Mouse (Mus musculus): ENCODE results near the gene Dpp6.

Gene Dpp6

GRCm38 (mm10) chr5:27659019-27659418 is 842.0 kb downstream of the Dpp6 start:
- no peak for DNase-seq (ENCODE audit: low read depth, low spot score)

DNA sequence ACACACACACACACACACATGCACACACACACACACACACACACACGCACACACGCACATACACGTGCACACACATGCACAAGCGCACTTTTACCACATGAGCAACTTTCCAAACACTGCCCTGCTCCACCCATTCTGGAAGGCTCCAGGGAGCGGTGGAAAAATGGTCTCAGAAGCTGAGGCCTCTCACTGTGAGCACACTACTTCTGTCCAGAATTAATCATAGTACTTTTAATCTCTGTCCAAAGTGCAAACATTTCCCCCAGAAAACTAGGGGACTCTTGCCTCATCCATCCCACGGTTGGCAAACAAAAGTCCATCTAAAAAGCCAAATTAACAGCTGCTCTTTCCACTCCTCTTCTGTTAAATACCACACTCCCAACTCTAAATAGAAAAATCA is 842.8 kb downstream of the Dpp6 start:
- no peak for DNase-seq (ENCODE audit: low read depth, low spot score)

DNA sequence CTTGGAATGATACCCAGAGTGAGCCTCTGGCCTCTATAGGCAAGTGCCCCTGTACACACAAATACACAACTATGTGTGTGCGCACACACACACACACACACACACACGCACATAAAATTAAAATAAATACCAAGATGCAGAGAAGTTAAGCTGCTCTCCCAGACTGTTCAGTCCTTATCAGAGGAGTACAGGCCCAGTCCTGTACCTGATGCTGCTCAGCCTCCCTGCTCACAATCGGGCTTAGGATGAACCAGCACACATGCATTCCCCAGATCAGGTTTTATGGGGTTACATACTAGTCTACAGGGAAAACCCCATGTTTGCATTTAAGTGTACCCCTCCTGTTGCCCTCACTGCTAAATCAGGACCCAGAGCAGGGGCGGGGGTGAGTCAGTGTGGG is 847.1 kb downstream of the Dpp6 start:
- no peak for DNase-seq (ENCODE audit: low read depth, low spot score)

GRCm38 (mm10) chr5:27671487-27671886 is 854.5 kb downstream of the Dpp6 start:
- DNase-seq (ENCODE audit: low read depth, low spot score): no peak

DNA sequence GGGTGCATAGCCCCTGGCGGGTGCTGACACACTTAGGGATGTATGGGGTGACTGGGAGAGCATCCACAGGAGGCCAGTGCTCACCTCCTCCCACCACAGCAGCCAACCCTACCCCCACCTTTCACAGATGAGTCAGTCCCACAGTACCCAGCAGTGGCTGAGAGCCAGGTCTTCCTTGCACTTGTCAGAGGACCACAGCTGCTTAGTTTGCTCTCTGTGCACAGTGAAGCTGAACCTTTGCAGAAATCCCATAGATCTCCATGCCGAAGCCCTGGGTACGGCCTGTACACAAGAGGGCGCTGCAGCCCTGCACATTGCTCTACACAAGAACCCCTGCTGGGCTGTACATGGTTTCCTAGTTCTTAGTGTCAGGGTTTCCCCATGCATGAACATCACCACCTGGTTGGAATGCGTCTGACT is 860.3 kb downstream of the Dpp6 start:
- DNase-seq (ENCODE audit: low read depth, low spot score): peak; percentile 45

GRCm38 (mm10) chr5:27679151-27679550 is 862.1 kb downstream of the Dpp6 start:
- DNase-seq (ENCODE audit: low read depth, low spot score): no peak

DNA sequence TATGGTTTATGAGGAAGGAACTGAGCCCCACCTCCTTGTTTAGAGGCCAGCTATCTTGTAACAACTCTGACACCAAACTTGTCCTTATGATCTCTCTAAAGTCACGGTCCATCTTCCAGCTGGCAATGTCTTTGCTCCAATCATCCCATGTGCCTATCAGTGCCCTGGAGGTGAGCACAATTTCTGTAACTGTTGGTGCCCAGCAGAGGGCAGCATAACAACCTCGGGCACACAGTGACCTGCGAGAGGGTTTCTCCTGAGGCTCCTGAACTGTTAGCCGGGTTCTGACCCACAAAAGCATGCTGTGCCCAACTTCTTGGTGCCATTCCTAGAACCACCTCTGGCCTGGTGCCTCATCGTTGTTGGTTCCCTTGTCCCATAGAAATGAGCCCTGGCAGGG is 863.5 kb downstream of the Dpp6 start:
- peak; percentile 46 for DNase-seq (ENCODE audit: low read depth, low spot score)

GRCm38 (mm10) chr5:27685162-27685561 is 868.2 kb downstream of the Dpp6 start:
- DNase-seq (ENCODE audit: low read depth, low spot score): no peak

- no peak for DNase-seq (ENCODE audit: low read depth, low spot score)
These were observed 868.9 kb downstream of the Dpp6 start for GRCm38 (mm10) chr5:27685923-27686322.

DNA sequence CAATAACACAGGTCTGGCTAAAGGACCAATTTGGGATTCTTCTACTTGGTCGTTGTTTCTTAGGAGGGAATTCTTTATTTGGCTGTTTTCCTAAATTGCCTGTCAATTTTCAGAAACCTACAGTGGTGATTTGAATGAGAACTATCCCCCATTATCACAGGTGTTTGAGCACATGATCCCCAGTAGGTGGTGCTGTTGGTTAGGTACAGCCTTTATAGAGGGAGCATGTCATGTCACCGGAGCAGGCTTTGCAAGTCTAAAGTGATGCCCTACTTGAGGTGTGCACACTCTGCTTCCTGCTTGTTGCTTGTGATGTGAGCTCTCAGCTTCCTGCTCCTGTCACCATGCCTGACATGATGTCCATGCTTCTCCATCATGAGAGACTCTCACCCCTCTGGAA is 870.3 kb downstream of the Dpp6 start:
- DNase-seq (ENCODE audit: low read depth, low spot score): no peak

DNA sequence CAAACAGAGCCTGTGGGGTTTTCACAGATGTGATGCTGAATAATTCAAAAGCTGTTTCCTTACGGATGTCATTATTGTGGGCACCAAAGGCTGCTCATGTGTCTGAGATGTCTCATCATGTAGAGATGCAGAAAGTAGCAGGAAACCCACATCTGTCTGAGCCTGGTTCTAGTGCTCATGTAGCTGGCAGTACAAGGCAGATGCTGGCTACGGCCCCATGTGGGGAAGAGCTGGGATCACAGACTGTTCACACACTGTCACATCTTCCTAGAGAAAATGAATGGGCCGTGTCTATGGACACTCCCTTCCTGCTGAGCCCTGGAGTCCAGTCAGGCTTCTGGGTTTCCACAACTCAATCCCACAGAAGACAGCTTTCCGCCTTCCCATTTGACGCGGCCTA is 885.5 kb downstream of the Dpp6 start:
- DNase-seq (ENCODE audit: low read depth, low spot score): no peak

- no peak for DNase-seq (ENCODE audit: low read depth, low spot score)
These were observed 888.0 kb downstream of the Dpp6 start for GRCm38 (mm10) chr5:27705020-27705419.

DNA sequence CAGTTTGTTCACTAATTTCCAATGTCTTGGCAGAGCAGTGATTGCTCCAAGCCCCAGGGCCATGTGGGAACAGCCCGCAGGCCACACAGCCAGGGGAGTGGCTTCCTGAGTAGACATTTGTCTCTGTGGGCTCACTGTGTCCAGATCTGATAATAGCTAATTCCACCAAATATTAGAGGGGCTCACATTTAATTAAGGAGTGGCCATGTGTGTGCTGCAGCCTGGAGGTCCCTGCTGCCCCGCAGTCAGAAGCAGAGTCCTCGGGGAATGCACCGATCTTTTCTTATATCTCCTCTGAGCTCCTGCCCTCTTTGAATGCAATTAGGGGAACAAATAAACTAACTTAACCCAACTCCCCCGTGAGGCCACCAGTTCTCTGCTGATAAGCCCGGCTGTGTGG is 889.5 kb downstream of the Dpp6 start:
- no peak for DNase-seq (ENCODE audit: low read depth, low spot score)

GRCm38 (mm10) chr5:27707283-27707682 is 890.3 kb downstream of the Dpp6 start:
- DNase-seq (ENCODE audit: low read depth, low spot score): no peak

DNA sequence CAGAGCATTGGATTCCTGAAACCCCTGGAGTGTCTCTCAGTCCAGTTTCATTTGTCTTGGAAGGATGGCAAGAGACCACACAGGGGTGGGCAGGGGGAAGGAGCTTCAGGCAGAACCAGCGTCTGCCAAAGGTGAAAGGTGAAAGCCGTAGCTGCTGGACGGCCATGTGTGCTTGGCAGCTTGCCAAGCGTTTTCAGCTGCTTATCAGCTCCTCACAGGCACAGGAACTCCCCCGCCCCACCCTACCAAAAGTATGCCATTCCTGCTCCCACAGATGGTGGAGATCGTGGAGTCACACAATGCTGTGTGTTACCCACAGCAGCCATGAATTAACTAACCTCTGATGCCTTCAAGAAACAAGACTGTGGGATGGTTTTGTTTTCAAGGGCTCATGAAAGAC is 891.2 kb downstream of the Dpp6 start:
- DNase-seq (ENCODE audit: low read depth, low spot score): peak; percentile 66

DNA sequence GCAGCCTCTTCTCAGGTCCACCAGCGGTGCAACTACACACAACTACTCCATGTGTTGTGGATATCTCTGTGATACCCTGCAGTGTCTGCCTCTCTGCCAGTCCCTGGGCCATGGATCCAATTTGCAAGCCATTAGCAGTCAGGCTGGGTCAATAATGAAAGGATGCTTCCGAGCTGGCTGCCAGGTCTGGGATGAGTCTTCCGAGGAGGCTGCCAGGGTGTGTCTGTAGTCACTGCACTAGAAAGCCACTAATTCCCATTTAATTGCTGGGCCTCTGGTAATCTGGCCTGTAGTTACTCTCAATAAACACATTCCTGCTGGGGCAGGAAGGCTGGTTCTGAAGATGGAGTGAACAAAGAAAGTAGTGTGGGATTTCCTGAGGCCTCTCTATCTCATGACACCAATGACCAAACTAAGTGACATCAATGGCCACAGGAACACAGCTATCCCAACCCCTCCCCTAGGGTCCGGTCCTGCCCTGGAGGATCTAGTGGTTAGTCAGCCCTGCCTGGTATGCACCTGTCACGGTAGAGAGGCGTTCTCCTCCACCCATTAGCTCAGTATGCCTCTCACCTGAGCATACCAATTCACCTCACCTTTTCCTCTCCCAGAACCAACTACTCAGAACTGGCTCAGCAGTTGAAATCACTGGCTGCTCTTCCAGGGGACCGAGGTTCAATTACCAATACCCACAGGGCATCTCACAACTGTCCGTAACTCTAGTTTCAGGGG is 894.6 kb downstream of the Dpp6 start:
- no peak for DNase-seq (ENCODE audit: low read depth, low spot score)

GRCm38 (mm10) chr5:27714356-27714755 is 897.4 kb downstream of the Dpp6 start:
- peak; percentile 23 for DNase-seq (ENCODE audit: low read depth, low spot score)

- no peak for DNase-seq (ENCODE audit: low read depth, low spot score)
These were observed 899.0 kb downstream of the Dpp6 start for GRCm38 (mm10) chr5:27716026-27716425.

GRCm38 (mm10) chr5:27717301-27717700 is 900.3 kb downstream of the Dpp6 start:
- DNase-seq (ENCODE audit: low read depth, low spot score): no peak

DNA sequence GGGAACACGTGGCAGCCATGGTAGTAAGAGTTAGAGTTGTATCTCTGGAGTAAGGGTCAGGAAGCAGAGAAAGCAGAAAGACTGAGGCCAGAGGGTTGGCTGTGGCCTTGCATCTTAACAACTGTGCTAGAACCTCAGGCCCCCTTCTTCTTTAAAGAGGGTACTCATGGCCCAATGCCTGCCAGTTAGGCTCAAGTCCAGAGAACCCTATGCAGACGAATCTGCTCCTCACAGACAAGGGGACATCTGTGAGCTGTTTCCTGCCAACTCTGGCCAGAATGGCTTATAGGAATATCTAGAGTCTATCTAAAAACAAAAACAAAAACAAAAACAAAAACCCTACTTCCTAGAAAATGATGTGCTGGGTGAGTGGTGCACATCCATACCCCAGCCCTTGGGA is 902.3 kb downstream of the Dpp6 start:
- no peak for DNase-seq (ENCODE audit: low read depth, low spot score)

- no peak for DNase-seq (ENCODE audit: low read depth, low spot score)
These were observed 907.5 kb downstream of the Dpp6 start for GRCm38 (mm10) chr5:27724460-27724859.

DNA sequence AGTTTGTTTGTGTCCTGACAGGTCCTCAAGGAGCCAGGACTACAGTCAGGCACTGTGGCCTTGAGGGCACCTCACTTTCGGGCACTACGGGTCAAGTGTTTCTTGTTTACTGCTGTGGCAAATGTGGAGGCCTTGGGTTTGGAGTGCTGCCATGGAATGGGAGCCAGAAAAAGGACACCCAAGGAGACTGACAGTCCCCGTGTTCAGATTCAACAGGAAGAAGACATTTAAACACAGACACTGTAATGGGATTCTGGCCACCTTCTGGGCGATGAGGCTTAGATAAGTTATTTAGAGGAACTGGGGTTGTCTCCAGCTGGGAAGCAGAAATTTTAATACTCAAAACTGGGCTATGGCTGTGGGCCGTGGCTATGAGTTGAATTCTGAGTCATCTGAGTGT is 913.7 kb downstream of the Dpp6 start:
- no peak for DNase-seq (ENCODE audit: low read depth, low spot score)

DNA sequence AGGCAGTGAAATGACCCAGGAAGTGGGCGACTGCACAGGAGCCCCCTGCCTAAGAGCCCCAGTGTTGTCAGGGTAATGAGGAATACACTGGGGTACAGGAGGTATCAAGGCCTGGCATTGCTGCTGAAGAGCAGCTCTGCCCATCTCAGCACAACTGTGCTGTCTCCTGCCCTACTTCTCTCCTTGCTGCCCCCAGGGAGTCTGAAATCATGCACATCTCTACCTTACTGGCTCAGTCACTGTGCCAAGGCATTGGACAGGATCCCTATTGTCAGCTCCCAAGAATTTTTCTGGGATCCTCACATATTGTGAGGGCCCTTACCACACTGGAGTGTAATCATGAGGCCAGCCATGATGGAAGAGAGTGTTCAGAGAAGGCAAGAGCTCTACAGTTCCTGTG is 914.4 kb downstream of the Dpp6 start:
- no peak for DNase-seq (ENCODE audit: low read depth, low spot score)

- no peak for DNase-seq (ENCODE audit: low read depth, low spot score)
These were observed 915.4 kb downstream of the Dpp6 start for GRCm38 (mm10) chr5:27732288-27732868.

Measured in mesoderm, embryonic 11.5 days (tissue).